Mouse (Mus musculus): ENCODE results near the gene B4galnt1. TPM values are rescaled to one million over a fixed set of nuclear protein-coding genes. Genes with fewer than 3 reads are reported as not detected.

The B4galnt1 gene
- polyA plus RNA-seq, 1 experiment: 81.2 TPM

- TF ChIP-seq POLR2A (IDR thresholded peaks at IDR 0.05; ENCODE audit: borderline replicate concordance, extremely low read depth, low read depth, low read length) (no peak), CTCF (IDR thresholded peaks at IDR 0.05; ENCODE audit: insufficient read depth, low read length) (no peak)
- no peak overlapping the region for H3K4me3 ChIP-seq (replicated peaks; ENCODE audit: extremely low read depth, low read depth, low read length)
Measured at GRCm38 (mm10) chr10:127182624-127183023, 17.6 kb downstream of the B4galnt1 start.

GRCm38 (mm10) chr10:127183759-127184158 is 18.7 kb downstream of the B4galnt1 start:
- DNase-seq: no peak
- WGBS: 27% methylated on average over 20 of the region's 20 CpGs
- TF ChIP-seq CTCF (IDR thresholded peaks at IDR 0.05; ENCODE audit: insufficient read depth, low read length) (no peak), POLR2A (IDR thresholded peaks at IDR 0.05; ENCODE audit: borderline replicate concordance, extremely low read depth, low read depth, low read length) (no peak)
- no peak overlapping the region for H3K4me3 ChIP-seq (replicated peaks; ENCODE audit: extremely low read depth, low read depth, low read length)
- H3K4me1 ChIP-seq (ENCODE audit: control insufficient read depth, insufficient read depth, low read length): no peaks in the 10 kb centered on the region

More at GRCm38 (mm10) chr10:127182624-127183023, 17.6 kb downstream of the B4galnt1 start:
- 75% methylated on average over 4 of the region's 4 CpGs for WGBS
- DNase-seq: no peak
- peaks cover 3% of the 10 kb centered on the region; the same call in 1 of the 2 replicates for H3K4me1 ChIP-seq (ENCODE audit: control insufficient read depth, insufficient read depth, low read length)

GRCm38 (mm10) chr10:127185101-127185500 is 20.1 kb downstream of the B4galnt1 start:
- TF ChIP-seq POLR2A (IDR thresholded peaks at IDR 0.05; ENCODE audit: borderline replicate concordance, extremely low read depth, low read depth, low read length): no peak
- no peak for TF ChIP-seq CTCF (IDR thresholded peaks at IDR 0.05; ENCODE audit: insufficient read depth, low read length)
- no peak overlapping the region for H3K4me3 ChIP-seq (replicated peaks; ENCODE audit: extremely low read depth, low read depth, low read length)
- 77% methylated on average over 9 of the region's 9 CpGs for WGBS
- H3K4me1 ChIP-seq (ENCODE audit: control insufficient read depth, insufficient read depth, low read length): no peaks in the 10 kb centered on the region
- no peak for DNase-seq

GRCm38 (mm10) chr10:127185506-127185905 is 20.5 kb downstream of the B4galnt1 start:
- TF ChIP-seq POLR2A (IDR thresholded peaks at IDR 0.05; ENCODE audit: borderline replicate concordance, extremely low read depth, low read depth, low read length) (no peak), CTCF (IDR thresholded peaks at IDR 0.05; ENCODE audit: insufficient read depth, low read length) (no peak)
- DNase-seq: no peak
- Histone ChIP-seq H3K4me1 (ENCODE audit: control insufficient read depth, insufficient read depth, low read length) (no peaks in the 10 kb centered on the region), H3K4me3 (replicated peaks; ENCODE audit: extremely low read depth, low read depth, low read length) (no peak overlapping the region)
- WGBS: 87% methylated on average over 15 of the region's 15 CpGs

- WGBS: 75% methylated on average over 1 of the region's 1 CpGs
- no peak for DNase-seq
- TF ChIP-seq POLR2A (IDR thresholded peaks at IDR 0.05; ENCODE audit: borderline replicate concordance, extremely low read depth, low read depth, low read length) (no peak), CTCF (IDR thresholded peaks at IDR 0.05; ENCODE audit: insufficient read depth, low read length) (0 out of 2 replicates have a peak, but pooled peaks have one; percentile 5)
- no peak overlapping the region for H3K4me3 ChIP-seq (replicated peaks; ENCODE audit: extremely low read depth, low read depth, low read length)
- H3K4me1 ChIP-seq (ENCODE audit: control insufficient read depth, insufficient read depth, low read length): no peaks in the 10 kb centered on the region
Measured at GRCm38 (mm10) chr10:127186451-127186850, 21.4 kb downstream of the B4galnt1 start.

- DNase-seq: no peak
- H3K4me1 ChIP-seq (ENCODE audit: control insufficient read depth, insufficient read depth, low read length): no peaks in the 10 kb centered on the region
- TF ChIP-seq POLR2A (IDR thresholded peaks at IDR 0.05; ENCODE audit: borderline replicate concordance, extremely low read depth, low read depth, low read length): no peak
- no peak for TF ChIP-seq CTCF (IDR thresholded peaks at IDR 0.05; ENCODE audit: insufficient read depth, low read length)
- no peak overlapping the region for H3K4me3 ChIP-seq (replicated peaks; ENCODE audit: extremely low read depth, low read depth, low read length)
- 64% methylated on average over 10 of the region's 10 CpGs for WGBS
Measured at GRCm38 (mm10) chr10:127187371-127188078, 22.5 kb downstream of the B4galnt1 start.

GRCm38 (mm10) chr10:127188079-127188453 is 23.0 kb downstream of the B4galnt1 start:
- no peak for TF ChIP-seq CTCF (IDR thresholded peaks at IDR 0.05; ENCODE audit: insufficient read depth, low read length)
- TF ChIP-seq POLR2A (IDR thresholded peaks at IDR 0.05; ENCODE audit: borderline replicate concordance, extremely low read depth, low read depth, low read length): no peak
- 3% methylated on average over 16 of the region's 21 CpGs for WGBS
- no peak overlapping the region for H3K4me3 ChIP-seq (replicated peaks; ENCODE audit: extremely low read depth, low read depth, low read length)
- H3K4me1 ChIP-seq (ENCODE audit: control insufficient read depth, insufficient read depth, low read length): no peaks in the 10 kb centered on the region
- no peak for DNase-seq

GRCm38 (mm10) chr10:127188465-127189115 is 23.6 kb downstream of the B4galnt1 start:
- TF ChIP-seq CTCF (IDR thresholded peaks at IDR 0.05; ENCODE audit: insufficient read depth, low read length) (no peak), POLR2A (IDR thresholded peaks at IDR 0.05; ENCODE audit: borderline replicate concordance, extremely low read depth, low read depth, low read length) (peak; percentile 31; the same call in 1 of the 2 replicates)
- under 1% methylated on average over 45 of the region's 46 CpGs for WGBS
- peak; percentile 51 for DNase-seq
- Histone ChIP-seq H3K4me1 (ENCODE audit: control insufficient read depth, insufficient read depth, low read length) (no peaks in the 10 kb centered on the region), H3K4me3 (replicated peaks; ENCODE audit: extremely low read depth, low read depth, low read length) (peak overlapping the region; percentile 63)

- peak; percentile 46 for DNase-seq
- Histone ChIP-seq H3K4me1 (ENCODE audit: control insufficient read depth, insufficient read depth, low read length) (no peaks in the 10 kb centered on the region), H3K4me3 (replicated peaks; ENCODE audit: extremely low read depth, low read depth, low read length) (peak overlapping the region; percentile 54)
- WGBS: 2% methylated on average over 26 of the region's 26 CpGs
- TF ChIP-seq POLR2A (IDR thresholded peaks at IDR 0.05; ENCODE audit: borderline replicate concordance, extremely low read depth, low read depth, low read length): 0 out of 2 replicates have a peak, but pooled peaks have one; percentile 11
- TF ChIP-seq CTCF (IDR thresholded peaks at IDR 0.05; ENCODE audit: insufficient read depth, low read length): no peak
Measured at GRCm38 (mm10) chr10:127189116-127189650, 24.2 kb downstream of the B4galnt1 start.
